In genomic region chr19:18579012-18579358, GRCm38 (mm10) we compare ENCODE assay signal across 19 mouse cellular contexts. TPM values are rescaled to one million over a fixed set of nuclear protein-coding genes. Genes with fewer than 3 reads are reported as not detected.
A peak's percentile ranks its signal among the peaks of the same experiment; 100 is the strongest.
DNase-seq lines count a peak whose midpoint lies in the region; ATAC-seq and TF ChIP-seq lines count a peak whose summit lies in the region.
"Had no signal": no experiment of that assay in that cellular context is flagged by ENCODE, and none has a peak within 500 bp of the region (broad histone marks: within the 10 kb centered on the region; RNA-seq: fewer than 3 reads in every experiment).

No protein-coding gene starts in this region.

- no peak for ATAC-seq in hindbrain, embryonic 12.5 days (ENCODE audit: low FRiP score)
- no peak for ATAC-seq in hindbrain, embryonic 16.5 days
- ATAC-seq in kidney, postnatal 0 days (replicated peaks; ENCODE audit: low FRiP score, low read depth) = no peak
- ATAC-seq in neural tube, embryonic 14.5 days (ENCODE audit: low read depth) = 0 out of 2 replicates have a peak, but pooled peaks have one; percentile 14
- ATAC-seq in neural tube, embryonic 15.5 days (ENCODE audit: low FRiP score) = no peak

- no peaks in the 10 kb centered on the region for H3K36me3 ChIP-seq in hindbrain, embryonic 12.5 days
- no peaks in the 10 kb centered on the region for H3K36me3 ChIP-seq in hindbrain, embryonic 16.5 days (ENCODE audit: control insufficient read depth, insufficient read depth, low read length)
- peaks cover 4% of the 10 kb centered on the region; the same call in 1 of the 2 replicates for H3K36me3 ChIP-seq in kidney, postnatal 0 days (ENCODE audit: insufficient read depth, low read length)
- peaks cover 4% of the 10 kb centered on the region; the same call in 1 of the 2 replicates for H3K36me3 ChIP-seq in kidney, adult 2 months (ENCODE audit: control insufficient read depth, insufficient read depth, low read length)
- no peaks in the 10 kb centered on the region for H3K36me3 ChIP-seq in neural tube, embryonic 14.5 days (ENCODE audit: control insufficient read depth, insufficient read depth, low read length)
- H3K36me3 ChIP-seq in neural tube, embryonic 15.5 days = no peaks in the 10 kb centered on the region
- H3K36me3 ChIP-seq: forebrain, embryonic 12.5 days; limb, embryonic 15.5 days had no signal

- no peak for TF ChIP-seq CTCF in kidney, postnatal 0 days (IDR thresholded peaks at IDR 0.05; ENCODE audit: low read depth)
- TF ChIP-seq CTCF in kidney, adult 2 months (conservative IDR thresholded peaks at IDR 0.05; ENCODE audit: insufficient read depth, insufficient read length, low read depth, low read length) = no peak

- peaks cover 10% of the 10 kb centered on the region for H3K4me1 ChIP-seq in hindbrain, embryonic 12.5 days
- H3K4me1 ChIP-seq in hindbrain, embryonic 16.5 days (ENCODE audit: control insufficient read depth, insufficient read depth, low read depth, low read length) = 0 out of 2 replicates have a peak, but pooled peaks cover 2% of the 10 kb centered on the region
- peaks cover 17% of the 10 kb centered on the region; the same call in 1 of the 2 replicates for H3K4me1 ChIP-seq in kidney, postnatal 0 days (replicated peaks; ENCODE audit: insufficient read depth, low read length)
- H3K4me1 ChIP-seq in kidney, adult 2 months (ENCODE audit: control insufficient read depth, insufficient read depth, low read length) = peaks cover 6% of the 10 kb centered on the region; the same call in 1 of the 2 replicates
- peaks cover 7% of the 10 kb centered on the region; the same call in 1 of the 2 replicates for H3K4me1 ChIP-seq in neural tube, embryonic 14.5 days (ENCODE audit: control insufficient read depth, insufficient read depth, low read length)
- peaks cover 13% of the 10 kb centered on the region for H3K4me1 ChIP-seq in neural tube, embryonic 15.5 days
- H3K4me1 ChIP-seq: heart, embryonic 12.5 days had no signal

- 93% methylated on average over 1 of the region's 1 CpGs for WGBS in hindbrain, embryonic 12.5 days
- WGBS in hindbrain, embryonic 16.5 days = 87% methylated on average over 1 of the region's 1 CpGs
- WGBS in kidney, postnatal 0 days = 77% methylated on average over 1 of the region's 1 CpGs
- WGBS in kidney, adult 2 months = 89% methylated on average over 1 of the region's 1 CpGs
- 86% methylated on average over 1 of the region's 1 CpGs for WGBS in neural tube, embryonic 14.5 days
- 91% methylated on average over 1 of the region's 1 CpGs for WGBS in neural tube, embryonic 15.5 days

- H3K27ac ChIP-seq in hindbrain, embryonic 12.5 days = 0 out of 2 replicates have a peak overlapping the region, but pooled peaks have one; percentile 12
- no peak overlapping the region for H3K27ac ChIP-seq in hindbrain, embryonic 16.5 days (ENCODE audit: low read depth, low read length)
- H3K27ac ChIP-seq in kidney, postnatal 0 days = peak overlapping the region; percentile 85
- no peak overlapping the region for H3K27ac ChIP-seq in kidney, adult 2 months (ENCODE audit: insufficient read depth, low read depth, low read length)
- H3K27ac ChIP-seq in neural tube, embryonic 14.5 days (ENCODE audit: low read depth, low read length) = no peak overlapping the region
- no peak overlapping the region for H3K27ac ChIP-seq in neural tube, embryonic 15.5 days (replicated peaks)
- H3K27ac ChIP-seq: layer of hippocampus, adult 2 months had no signal

- no peaks in the 10 kb centered on the region for H3K27me3 ChIP-seq in hindbrain, embryonic 12.5 days
- H3K27me3 ChIP-seq in hindbrain, embryonic 16.5 days (replicated peaks; ENCODE audit: control insufficient read depth, insufficient read depth, low read length) = no peaks in the 10 kb centered on the region
- H3K27me3 ChIP-seq in kidney, postnatal 0 days (ENCODE audit: insufficient read depth, low read length) = no peaks in the 10 kb centered on the region
- H3K27me3 ChIP-seq in kidney, adult 2 months (replicated peaks; ENCODE audit: control insufficient read depth, insufficient read depth, low read length) = no peaks in the 10 kb centered on the region
- no peaks in the 10 kb centered on the region for H3K27me3 ChIP-seq in neural tube, embryonic 14.5 days (ENCODE audit: control insufficient read depth, insufficient read depth, low read length)
- no peaks in the 10 kb centered on the region for H3K27me3 ChIP-seq in neural tube, embryonic 15.5 days (replicated peaks)
- H3K27me3 ChIP-seq: forebrain, embryonic 12.5 days; heart, embryonic 12.5 days; limb, embryonic 15.5 days had no signal

- DNase-seq in kidney, postnatal 0 days (ENCODE audit: low spot score) = no peak
- no peak for DNase-seq in kidney, adult 2 months
- DNase-seq in Muller cell, postnatal 12 days (ENCODE audit: inconsistent ontology term) = no peak
- DNase-seq: adrenal gland, postnatal 36 days; cerebellum, adult 18-20 months; cerebellum, postnatal 25 days; heart, postnatal 14 days; layer of hippocampus, postnatal 36 days; lung, postnatal 36 days; right cerebral cortex, adult 18-20 months; thymus, postnatal 25 days had no signal

- no peak overlapping the region for H3K4me3 ChIP-seq in hindbrain, embryonic 12.5 days
- no peak overlapping the region for H3K4me3 ChIP-seq in hindbrain, embryonic 16.5 days (ENCODE audit: low read length)
- no peak overlapping the region for H3K4me3 ChIP-seq in kidney, postnatal 0 days (replicated peaks; ENCODE audit: low read depth, low read length)
- no peak overlapping the region for H3K4me3 ChIP-seq in kidney, adult 2 months (ENCODE audit: insufficient read depth, low read depth, low read length)
- no peak overlapping the region for H3K4me3 ChIP-seq in neural tube, embryonic 14.5 days (ENCODE audit: low read depth, low read length)
- H3K4me3 ChIP-seq in neural tube, embryonic 15.5 days (replicated peaks) = no peak overlapping the region
- H3K4me3 ChIP-seq: forebrain, embryonic 12.5 days; heart, embryonic 12.5 days; layer of hippocampus, adult 2 months had no signal

- no peak overlapping the region for H3K4me2 ChIP-seq in hindbrain, embryonic 12.5 days (replicated peaks)
- no peak overlapping the region for H3K4me2 ChIP-seq in hindbrain, embryonic 16.5 days (ENCODE audit: low read length)
- peak overlapping the region; percentile 46; the same call in 1 of the 2 replicates for H3K4me2 ChIP-seq in kidney, postnatal 0 days (ENCODE audit: low read length)
- H3K4me2 ChIP-seq in neural tube, embryonic 14.5 days (ENCODE audit: low read depth, low read length) = no peak overlapping the region
- H3K4me2 ChIP-seq in neural tube, embryonic 15.5 days = no peak overlapping the region; the same call in 1 of the 2 replicates
- H3K4me2 ChIP-seq: forebrain, embryonic 12.5 days; heart, embryonic 12.5 days had no signal

- H3K9ac ChIP-seq in hindbrain, embryonic 12.5 days = no peak overlapping the region
- H3K9ac ChIP-seq in hindbrain, embryonic 16.5 days (ENCODE audit: low read depth, low read length) = no peak overlapping the region
- H3K9ac ChIP-seq in kidney, postnatal 0 days (ENCODE audit: low read depth, low read length) = no peak overlapping the region
- H3K9ac ChIP-seq in neural tube, embryonic 14.5 days (replicated peaks; ENCODE audit: low read depth, low read length) = no peak overlapping the region
- H3K9ac ChIP-seq in neural tube, embryonic 15.5 days (replicated peaks) = no peak overlapping the region
- H3K9ac ChIP-seq: forebrain, embryonic 12.5 days; heart, embryonic 12.5 days; limb, embryonic 15.5 days had no signal

- TF ChIP-seq POLR2A in kidney, adult 2 months (IDR thresholded peaks at IDR 0.05; ENCODE audit: low read depth, low read length) = no peak

- no peaks in the 10 kb centered on the region for H3K9me3 ChIP-seq in hindbrain, embryonic 12.5 days (replicated peaks)
- no peaks in the 10 kb centered on the region for H3K9me3 ChIP-seq in hindbrain, embryonic 16.5 days (ENCODE audit: control insufficient read depth, low read length)
- no peaks in the 10 kb centered on the region for H3K9me3 ChIP-seq in kidney, postnatal 0 days (replicated peaks; ENCODE audit: low read length)
- H3K9me3 ChIP-seq in neural tube, embryonic 14.5 days (ENCODE audit: control insufficient read depth, low read length) = no peaks in the 10 kb centered on the region
- no peaks in the 10 kb centered on the region for H3K9me3 ChIP-seq in neural tube, embryonic 15.5 days (replicated peaks)
- H3K9me3 ChIP-seq: forebrain, embryonic 12.5 days; heart, embryonic 12.5 days; limb, embryonic 15.5 days had no signal

RNA-seq across cellular contexts. Expression of gene Ostf1, which starts 52.6 kb away (rescaled TPM):
- 45.3 and 46.5 TPM in 2 replicates for polyA plus RNA-seq in hindbrain, embryonic 12.5 days (2016; fragmentation: Nextera tagmentation; extraction: Ambion mirVana)
- 59.1 and 60.9 TPM in 2 replicates for polyA plus RNA-seq in hindbrain, embryonic 16.5 days (2015; fragmentation: Nextera tagmentation; extraction: Ambion mirVana)
- polyA plus RNA-seq in kidney, postnatal 0 days (2015; fragmentation: Nextera tagmentation; extraction: Ambion mirVana) = 190 and 191 TPM in 2 replicates
- 66.0 and 80.0 TPM in 2 replicates for polyA plus RNA-seq in kidney, adult 2 months (2012; rRNA removed)
- polyA plus RNA-seq in neural tube, embryonic 14.5 days (2014; fragmentation: Nextera tagmentation; extraction: Ambion mirVana) = 25.8 and 44.7 TPM in 2 replicates
- 43.9 and 55.2 TPM in 2 replicates for polyA plus RNA-seq in neural tube, embryonic 15.5 days (2015; fragmentation: Nextera tagmentation; extraction: Ambion mirVana)

RNA-seq across cellular contexts. Expression of gene Nmrk1, which starts 52.8 kb away (rescaled TPM):
- polyA plus RNA-seq in hindbrain, embryonic 12.5 days (2016; fragmentation: Nextera tagmentation; extraction: Ambion mirVana) = 9.2 and 9.9 TPM in 2 replicates
- 10.1 and 11.1 TPM in 2 replicates for polyA plus RNA-seq in hindbrain, embryonic 16.5 days (2015; fragmentation: Nextera tagmentation; extraction: Ambion mirVana)
- polyA plus RNA-seq in kidney, postnatal 0 days (2015; fragmentation: Nextera tagmentation; extraction: Ambion mirVana) = 20.6 and 24.7 TPM in 2 replicates
- polyA plus RNA-seq in kidney, adult 2 months (2012; rRNA removed) = 77.1 and 78.6 TPM in 2 replicates
- polyA plus RNA-seq in neural tube, embryonic 14.5 days (2014; fragmentation: Nextera tagmentation; extraction: Ambion mirVana) = 9.4 and 9.5 TPM in 2 replicates
- 8.3 and 10.1 TPM in 2 replicates for polyA plus RNA-seq in neural tube, embryonic 15.5 days (2015; fragmentation: Nextera tagmentation; extraction: Ambion mirVana)

Comparison
In these comparisons a context has a peak if more than half of its experiments do, and no peak if none do; other contexts are left out.
1. H3K27ac ChIP-seq: peak in hindbrain, embryonic 12.5 days (single experiment) and kidney, postnatal 0 days (single experiment); none in hindbrain, embryonic 16.5 days (single experiment), kidney, adult 2 months (single experiment), neural tube, embryonic 14.5 days (single experiment) and neural tube, embryonic 15.5 days (single experiment).